Mouse (Mus musculus) ES-Bruce4 (cell line): ENCODE measurements around the gene Bicd2. TPM values are rescaled to one million over a fixed set of nuclear protein-coding genes. Genes with fewer than 3 reads are reported as not detected.

Experiments
- H3K27ac ChIP-seq: 2 replicates; pipeline ENCODE4 v1.5.1; 2012; ENCODE audit warnings: low read length, inconsistent platforms; ENCODE audit not compliant: insufficient read depth
- H3K27me3 ChIP-seq: 2 replicates; pipeline ENCODE4 v1.6.1; 2012; ENCODE audit warnings: mild to moderate bottlenecking, low read length, inconsistent platforms; ENCODE audit not compliant: control insufficient read depth, poor library complexity, insufficient read depth, severe bottlenecking
- H3K36me3 ChIP-seq: 2 replicates; pipeline ENCODE4 v1.6.1; 2012; ENCODE audit warnings: inconsistent platforms, mild to moderate bottlenecking, low read length, moderate library complexity; ENCODE audit not compliant: control insufficient read depth, poor library complexity, insufficient read depth, severe bottlenecking
- H3K4me1 ChIP-seq: one replicate; pipeline ENCODE4 v1.8.1; 2011; ENCODE audit warnings: low read length; ENCODE audit not compliant: control insufficient read depth, insufficient read depth
- H3K4me3 ChIP-seq: 2 replicates; pipeline ENCODE4 v1.5.1; 2011; ENCODE audit warnings: low read depth, mild to moderate bottlenecking, low read length
- H3K9ac ChIP-seq: 2 replicates; pipeline ENCODE4 v1.6.1; 2012; ENCODE audit warnings: low read depth, mild to moderate bottlenecking, inconsistent platforms; ENCODE audit not compliant: poor library complexity, severe bottlenecking
- H3K9me3 ChIP-seq: replicated peaks from 2 replicates; pipeline ENCODE4 v1.6.1; 2012; ENCODE audit warnings: mild to moderate bottlenecking, low read length, inconsistent platforms; ENCODE audit not compliant: control insufficient read depth, poor library complexity, insufficient read depth, severe bottlenecking
- CTCF ChIP-seq: IDR thresholded peaks from one replicate; pipeline ENCODE4 v1.8.1; 2011; ENCODE audit warnings: low read depth, low read length
- EP300 ChIP-seq: IDR thresholded peaks from 2 replicates; pipeline ENCODE4 v1.6.1; 2011; ENCODE audit warnings: low read depth, low read length; ENCODE audit not compliant: insufficient read depth
- POLR2A ChIP-seq: IDR thresholded peaks from one replicate; pipeline ENCODE4 v1.8.1; 2011; ENCODE audit warnings: low read length; ENCODE audit not compliant: insufficient read depth
- polyA plus RNA-seq: library from polyadenylated mRNA; stranded (reverse); fragments of >200 nt; gene quantifications from 2 replicates; pipeline ENCODE4 v1.2.4, GENCODE M21; 2011; ENCODE audit warnings: low read depth; ENCODE audit not compliant: missing spikeins, insufficient read depth, insufficient read length

The Bicd2 gene
- polyA plus RNA-seq, 1 experiment, result 16.1 TPM

- H3K9ac ChIP-seq, result no peak overlapping the region
- no peaks in the 10 kb centered on the region for H3K9me3 ChIP-seq
- no peak overlapping the region for H3K4me3 ChIP-seq
- no peaks in the 10 kb centered on the region for H3K27me3 ChIP-seq
- TF ChIP-seq EP300 (no peak), POLR2A (no peak), CTCF (no peak)
- H3K36me3 ChIP-seq, result no peaks in the 10 kb centered on the region
- no peak overlapping the region for H3K27ac ChIP-seq
- no peaks in the 10 kb centered on the region for H3K4me1 ChIP-seq
Observed at GRCm38 (mm10) chr13:49435745-49436144, 94.4 kb downstream of the Bicd2 start.

GRCm38 (mm10) chr13:49436170-49436569, 94.8 kb downstream of the Bicd2 start:
- Histone ChIP-seq H3K27ac (no peak overlapping the region), H3K4me1 (no peaks in the 10 kb centered on the region), H3K9ac (no peak overlapping the region), H3K36me3 (no peaks in the 10 kb centered on the region), H3K4me3 (no peak overlapping the region), H3K27me3 (no peaks in the 10 kb centered on the region), H3K9me3 (no peaks in the 10 kb centered on the region)
- TF ChIP-seq EP300 (no peak), CTCF (no peak), POLR2A (no peak)

Other genes with a start within 250 kb of the Bicd2 start
- gene Wnk2, start 193.6 kb upstream of the Bicd2 start, polyA plus RNA-seq, result 6.1 and 7.9 TPM in 2 replicates
- 30.0 and 37.7 TPM in 2 replicates for gene Ninj1, start 154.1 kb upstream of the Bicd2 start, polyA plus RNA-seq
- 21.6 and 22.1 TPM in 2 replicates for gene Card19, start 125.5 kb upstream of the Bicd2 start, polyA plus RNA-seq
- gene Susd3, start 92.9 kb upstream of the Bicd2 start, polyA plus RNA-seq, result not detected in 2 replicates
- 0.37 and 0.38 TPM in 2 replicates for gene Fgd3, start 21.3 kb upstream of the Bicd2 start, polyA plus RNA-seq
- 15.4 and 16.4 TPM in 2 replicates for gene Ippk, start 79.7 kb downstream of the Bicd2 start, polyA plus RNA-seq
- gene Tes3-ps, start 151.7 kb downstream of the Bicd2 start, polyA plus RNA-seq, result 3.4 and 5.4 TPM in 2 replicates
- gene Ecm2, start 163.2 kb downstream of the Bicd2 start, polyA plus RNA-seq, result 0.18 TPM in 1 of 2 replicates, not detected in the other
- 0.38 and 0.60 TPM in 2 replicates for gene Aspn, start 202.9 kb downstream of the Bicd2 start, polyA plus RNA-seq
- gene Omd, start 240.9 kb downstream of the Bicd2 start, polyA plus RNA-seq, result not detected in 2 replicates